Mouse (Mus musculus): ENCODE measurements around the gene Wdr19. TPM values are rescaled to one million over a fixed set of nuclear protein-coding genes. Genes with fewer than 3 reads are reported as not detected.

Wdr19 gene
- total RNA-seq (2021): 1 to 10 TPM; 2.6 to 3.0 TPM

DNA sequence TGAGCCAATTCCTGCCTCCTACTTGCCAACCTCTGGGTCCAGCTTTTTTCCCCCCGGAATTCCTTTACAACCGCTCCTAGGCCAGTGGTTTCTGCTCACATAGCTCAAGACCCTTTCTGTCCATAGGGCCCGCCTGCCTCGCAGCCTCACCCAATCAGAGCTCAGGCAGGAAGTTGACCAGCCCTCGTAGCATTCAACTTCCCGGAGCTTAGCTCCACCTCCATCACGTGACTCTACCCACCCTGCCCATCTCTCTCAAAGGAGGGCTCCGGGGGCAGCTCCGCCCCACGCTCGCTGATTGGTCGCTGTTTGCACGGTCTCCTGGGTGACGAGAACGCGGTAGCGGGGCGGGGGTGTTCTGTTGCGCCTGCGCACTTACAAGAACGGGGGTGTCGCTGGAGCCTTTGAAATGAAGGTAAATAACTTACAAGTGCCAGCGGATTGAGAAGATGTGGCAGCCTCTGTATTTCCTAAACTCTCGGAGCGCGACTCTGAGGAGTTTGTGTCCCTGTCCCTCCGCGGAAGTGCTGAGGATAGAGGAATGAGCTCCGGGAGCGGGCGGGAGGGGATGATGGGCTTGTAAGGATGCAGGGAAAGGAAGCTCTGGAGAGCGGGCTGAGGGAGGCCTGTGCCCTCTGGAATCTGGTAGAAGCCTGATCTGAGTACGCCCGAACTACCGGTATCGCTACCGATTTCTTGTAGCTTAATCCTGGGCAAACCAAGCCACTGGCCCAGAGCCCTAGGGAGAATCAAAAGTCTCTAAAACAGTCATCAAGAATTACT is at the start of gene Wdr19:
Wdr19 (plus strand) TSS at position 351 of the 783 bp plus-strand sequence.
- intact Hi-C loops (cut with DNase I): no loop called here
- DNase-seq: peak; percentile 99

DNA sequence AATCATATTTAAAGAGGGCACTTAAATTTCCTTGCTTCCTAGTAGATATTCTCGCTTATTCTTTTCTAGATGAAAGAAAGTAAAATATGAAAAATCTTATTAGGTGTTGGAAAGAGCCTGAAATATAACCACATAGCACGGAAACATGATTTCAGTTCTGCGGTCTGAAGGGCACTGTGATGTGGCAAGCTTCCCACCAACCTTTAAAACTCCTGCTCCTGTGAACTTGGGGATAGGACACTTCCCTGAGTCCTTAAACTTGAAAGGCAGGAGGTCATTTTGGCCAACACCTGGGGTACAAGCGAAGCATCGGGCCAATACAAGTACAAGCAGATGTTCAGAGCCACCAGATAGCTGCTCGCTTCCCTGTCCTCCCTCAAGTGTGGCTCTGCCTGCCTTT is 49.8 kb upstream of the Wdr19 start:
- intact Hi-C loops (cut with DNase I): no loop called here
- DNase-seq: no peak

DNA sequence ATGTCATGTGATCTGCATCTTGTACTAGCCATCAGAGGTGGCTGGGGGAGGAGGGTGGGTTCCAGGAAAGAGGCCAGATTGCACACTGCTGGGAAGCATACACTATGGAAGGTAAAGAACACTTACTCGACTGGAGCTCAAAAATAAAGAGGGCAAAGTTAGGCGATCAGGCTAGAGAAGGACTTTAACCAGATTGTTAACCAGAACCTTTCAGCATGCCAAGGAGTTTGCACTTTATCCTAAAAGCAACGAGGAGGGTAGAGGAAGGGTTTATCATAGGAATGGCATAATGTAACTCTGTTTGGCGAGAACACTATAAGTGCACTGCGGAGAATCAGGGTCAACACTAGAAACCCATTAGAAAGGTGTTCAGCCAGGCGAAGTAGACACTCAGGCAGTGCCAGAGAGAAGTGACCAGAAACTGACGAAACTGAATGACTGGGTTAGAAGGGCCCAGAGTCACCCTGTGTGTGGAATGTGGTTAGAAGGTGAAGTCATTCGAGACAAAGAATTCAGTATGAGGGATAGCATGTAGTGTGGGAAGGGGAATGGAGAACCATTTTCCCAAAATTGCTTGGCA is 49.0 kb upstream of the Wdr19 start:
- no peak for DNase-seq
- intact Hi-C loops (cut with DNase I): no loop called here

DNA sequence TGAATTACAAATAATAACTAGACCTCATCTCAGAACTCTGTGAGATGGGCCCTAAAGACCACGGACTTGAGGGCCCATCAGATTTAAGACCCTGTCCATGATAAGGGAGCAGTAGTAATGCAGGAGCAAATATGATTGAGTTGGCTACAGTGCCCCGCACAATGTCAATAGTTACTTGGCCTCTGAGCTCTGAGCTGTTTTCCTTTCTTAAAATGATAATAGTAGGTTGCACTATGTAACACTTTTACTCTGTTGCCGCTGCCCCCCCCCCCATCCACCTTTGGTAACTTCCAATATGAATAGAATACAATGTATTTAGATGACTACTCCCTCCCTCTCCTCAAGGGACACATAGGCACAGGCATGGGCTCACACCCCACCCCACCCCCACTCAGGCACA is 48.2 kb upstream of the Wdr19 start:
- intact Hi-C loops (cut with DNase I): no loop called here
- DNase-seq: no peak

DNA sequence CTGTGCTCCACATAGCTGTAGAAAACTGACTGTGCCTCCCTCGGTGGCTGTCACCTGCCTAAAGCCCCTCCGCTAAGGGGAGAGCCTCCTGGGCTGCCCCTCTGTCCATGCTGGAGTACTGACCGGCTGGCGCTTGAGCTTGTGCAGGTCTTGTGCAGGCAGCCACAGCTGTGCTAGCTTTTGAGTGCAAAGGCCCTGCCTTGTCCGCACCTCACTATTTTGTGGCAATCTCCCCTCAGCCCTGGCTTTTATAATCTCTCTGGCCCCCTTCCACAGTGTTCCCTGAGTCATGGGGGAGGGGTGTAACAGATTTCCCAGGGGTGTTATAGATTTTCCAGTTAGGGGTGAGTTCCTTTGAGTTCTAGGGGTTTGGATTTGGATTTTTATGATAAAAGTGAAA is 47.7 kb upstream of the Wdr19 start:
- intact Hi-C loops (cut with DNase I): no loop called here
- DNase-seq: no peak

DNA sequence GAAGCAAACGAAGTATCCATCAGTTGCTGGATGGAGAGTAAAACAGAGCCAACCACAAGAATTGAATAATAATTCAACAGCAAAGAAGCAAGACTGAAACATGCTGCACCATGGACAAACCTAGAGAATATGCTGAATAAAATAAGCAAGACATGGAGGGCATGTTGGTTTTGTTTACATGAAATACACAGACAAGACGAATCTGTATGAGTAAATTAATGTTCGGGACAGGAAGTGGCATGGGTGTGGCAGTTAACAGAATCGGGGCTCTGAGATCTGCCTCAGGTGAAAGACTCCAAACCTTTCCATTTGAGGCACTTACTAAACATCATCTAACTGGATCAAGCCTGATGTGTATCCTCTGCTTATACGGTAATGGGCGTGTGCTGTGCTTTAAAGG is 45.2 kb upstream of the Wdr19 start:
- no peak for DNase-seq
- intact Hi-C loops (cut with DNase I): no loop called here

DNA sequence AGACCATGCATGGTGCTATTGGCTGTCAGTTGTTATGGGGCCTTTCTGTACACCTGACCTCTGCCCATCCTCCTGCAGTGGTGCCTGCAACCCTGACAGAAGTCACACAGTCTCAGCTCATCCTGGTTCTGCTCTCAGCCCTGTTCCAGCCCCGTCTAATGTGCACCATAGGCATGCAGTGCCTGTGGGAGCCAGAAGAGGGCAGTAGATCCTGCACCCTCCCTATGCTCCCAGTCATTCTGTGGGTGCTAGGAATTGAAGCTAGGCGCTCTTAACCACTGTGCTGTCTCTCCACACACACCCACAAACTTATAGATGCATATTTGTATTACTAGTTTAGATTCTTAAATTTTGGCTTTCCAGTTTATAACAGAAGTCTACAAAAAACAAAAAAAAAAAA is 42.6 kb upstream of the Wdr19 start:
- peak; percentile 16 to 53 for DNase-seq
- intact Hi-C loops (cut with DNase I): loop anchor here (5.0 kb wide), 2 partner anchors 50 to 155 kb away; partner anchors contain the start of gene Klhl5

DNA sequence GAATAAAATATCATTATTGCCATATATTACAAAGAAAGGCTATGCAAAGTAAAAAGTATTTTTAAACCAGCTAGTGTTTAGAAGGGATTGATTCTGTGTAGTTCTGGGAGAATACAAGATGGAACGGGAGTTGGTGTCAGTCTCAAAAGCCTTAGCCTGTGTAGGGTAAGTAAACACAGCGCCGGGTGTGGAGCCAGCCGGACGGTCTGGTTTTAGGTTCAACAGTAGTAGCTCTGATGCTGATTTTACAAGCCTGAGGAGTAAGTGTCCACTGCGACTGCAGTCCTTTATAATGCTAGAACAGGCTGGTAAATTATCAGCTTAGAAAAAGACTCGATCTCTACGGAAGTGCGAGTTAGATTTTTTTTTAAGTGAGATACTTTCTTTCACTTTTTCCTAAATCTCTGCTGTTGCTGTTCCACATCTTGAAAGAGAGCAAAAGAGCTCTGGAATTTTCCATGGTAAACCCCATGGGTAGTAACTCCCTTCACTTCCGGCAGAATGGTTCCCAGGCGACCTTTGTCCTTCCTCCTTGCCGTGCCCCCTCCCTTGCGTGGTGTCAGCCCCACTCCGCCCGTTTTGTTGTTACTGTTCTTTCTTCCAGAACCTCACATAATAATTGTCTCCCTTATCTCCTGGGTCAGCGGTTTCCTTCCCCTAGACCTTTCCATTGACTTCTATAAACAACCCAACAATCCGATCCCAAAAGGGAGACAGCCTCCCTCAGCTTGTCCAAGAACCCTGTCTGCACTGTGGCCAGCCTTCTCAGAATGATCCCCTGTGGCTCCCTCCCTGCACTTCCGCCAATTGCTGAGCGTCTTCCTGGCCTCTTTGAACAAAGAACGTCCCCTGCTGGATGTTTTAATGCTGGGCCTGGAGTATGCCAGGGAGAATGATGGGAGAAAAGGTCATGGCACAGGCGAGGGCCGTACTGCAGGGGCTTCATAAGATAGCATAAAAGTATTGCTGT is 41.8 kb upstream of the Wdr19 start:
- DNase-seq: peak; percentile 73 to 78
- intact Hi-C loops (cut with DNase I): loop anchor here (2.0 to 5.0 kb wide), 3 partner anchors 50 to 155 kb away; partner anchors contain the start of gene Klhl5

DNA sequence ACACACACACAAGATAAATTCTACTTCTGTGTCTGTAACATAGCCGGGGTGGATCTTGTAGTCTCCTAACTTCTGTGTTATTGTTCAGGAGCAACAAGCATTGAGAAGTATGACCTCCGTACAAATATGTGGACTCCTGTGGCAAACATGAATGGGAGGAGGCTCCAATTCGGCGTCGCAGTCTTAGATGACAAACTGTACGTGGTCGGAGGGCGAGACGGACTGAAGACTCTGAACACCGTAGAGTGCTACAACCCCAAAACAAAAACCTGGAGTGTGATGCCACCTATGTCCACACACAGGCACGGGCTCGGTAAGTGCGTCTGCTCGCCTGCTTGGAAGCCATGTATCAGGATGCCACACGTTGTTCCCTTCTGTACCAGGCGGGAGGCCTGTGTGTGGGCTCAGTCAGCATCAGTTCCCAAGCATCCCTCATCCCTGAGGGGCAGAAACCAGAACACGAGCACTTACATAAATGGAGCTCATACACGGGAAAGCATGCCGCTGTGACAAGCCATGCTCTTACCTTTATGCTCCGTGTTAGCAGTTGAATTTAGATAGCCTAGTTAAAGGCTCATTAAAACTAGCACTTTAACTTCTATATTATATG is 40.7 kb upstream of the Wdr19 start:
- intact Hi-C loops (cut with DNase I): loop anchor here (2.0 to 5.0 kb wide), 3 partner anchors 52 to 156 kb away; partner anchors contain the start of gene Klhl5
- DNase-seq: no peak

DNA sequence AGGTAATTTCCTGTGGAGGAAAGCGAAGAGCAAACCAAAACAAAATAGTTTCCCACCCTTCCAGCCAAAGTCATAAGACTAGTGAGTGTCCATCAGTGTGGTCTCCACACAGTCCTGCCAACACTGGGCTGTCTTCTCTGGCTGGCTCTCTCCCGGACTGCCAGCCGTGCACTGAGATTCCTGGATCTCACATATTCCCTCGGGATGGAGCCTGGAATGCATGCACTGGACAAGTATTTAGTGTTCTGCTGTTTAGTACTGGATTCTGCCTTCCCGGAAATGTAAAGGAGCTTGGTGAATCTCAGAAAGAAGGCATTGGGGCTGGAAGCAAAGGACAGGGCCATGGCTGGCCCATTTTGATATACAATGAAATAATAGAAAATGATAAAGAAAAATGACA is 36.5 kb upstream of the Wdr19 start:
- intact Hi-C loops (cut with DNase I): no loop called here
- DNase-seq: peak in 1 of 2 experiments; percentile 10

DNA sequence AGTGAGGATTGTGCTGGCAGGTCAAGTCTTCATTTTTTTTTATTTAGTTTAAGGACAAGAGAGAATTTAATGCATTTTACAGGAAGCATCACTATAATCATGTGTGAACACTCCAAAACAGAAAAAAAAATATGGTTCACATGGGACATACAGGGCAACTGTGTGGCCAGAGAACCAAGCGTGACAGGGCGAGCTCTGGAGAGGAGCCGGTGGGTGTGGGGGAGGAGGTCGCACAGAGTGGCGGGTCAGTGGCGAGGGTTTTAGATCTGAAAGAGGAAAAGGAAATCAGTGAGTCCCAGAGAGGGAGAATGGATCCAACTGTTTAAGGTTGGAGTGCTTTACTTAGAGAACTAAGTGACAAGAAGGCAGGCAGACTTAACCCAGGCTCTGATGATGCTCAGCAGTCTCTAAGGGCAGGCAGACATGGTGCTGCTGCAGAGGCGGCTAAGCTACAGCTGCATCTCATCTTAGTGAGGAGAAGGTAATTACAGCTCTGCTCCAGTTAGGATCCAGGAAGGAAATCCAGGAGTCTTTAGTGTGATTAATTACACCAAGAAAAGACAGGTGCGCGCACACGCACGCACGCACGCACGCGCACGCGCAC is 35.9 kb upstream of the Wdr19 start:
- intact Hi-C loops (cut with DNase I): no loop called here
- no peak for DNase-seq

DNA sequence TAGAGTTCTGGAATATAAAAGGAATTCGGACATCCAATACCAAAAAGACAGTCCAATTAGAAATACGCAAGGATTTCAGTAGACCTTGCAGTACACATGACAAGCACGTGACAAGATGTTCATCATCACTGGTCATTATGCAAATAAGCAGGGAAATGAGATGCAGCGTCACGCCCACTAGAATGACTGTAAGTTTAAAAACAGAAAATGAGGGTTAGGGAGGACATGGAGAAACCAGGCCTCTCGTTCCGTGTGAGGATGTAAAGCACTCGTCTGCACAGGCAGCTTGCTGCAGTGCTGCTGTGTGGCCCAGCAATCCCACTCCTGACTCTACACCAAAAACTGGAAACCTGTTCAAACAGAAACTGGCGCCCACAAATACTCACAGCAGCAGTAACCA is 29.3 kb upstream of the Wdr19 start:
- intact Hi-C loops (cut with DNase I): no loop called here
- no peak for DNase-seq

DNA sequence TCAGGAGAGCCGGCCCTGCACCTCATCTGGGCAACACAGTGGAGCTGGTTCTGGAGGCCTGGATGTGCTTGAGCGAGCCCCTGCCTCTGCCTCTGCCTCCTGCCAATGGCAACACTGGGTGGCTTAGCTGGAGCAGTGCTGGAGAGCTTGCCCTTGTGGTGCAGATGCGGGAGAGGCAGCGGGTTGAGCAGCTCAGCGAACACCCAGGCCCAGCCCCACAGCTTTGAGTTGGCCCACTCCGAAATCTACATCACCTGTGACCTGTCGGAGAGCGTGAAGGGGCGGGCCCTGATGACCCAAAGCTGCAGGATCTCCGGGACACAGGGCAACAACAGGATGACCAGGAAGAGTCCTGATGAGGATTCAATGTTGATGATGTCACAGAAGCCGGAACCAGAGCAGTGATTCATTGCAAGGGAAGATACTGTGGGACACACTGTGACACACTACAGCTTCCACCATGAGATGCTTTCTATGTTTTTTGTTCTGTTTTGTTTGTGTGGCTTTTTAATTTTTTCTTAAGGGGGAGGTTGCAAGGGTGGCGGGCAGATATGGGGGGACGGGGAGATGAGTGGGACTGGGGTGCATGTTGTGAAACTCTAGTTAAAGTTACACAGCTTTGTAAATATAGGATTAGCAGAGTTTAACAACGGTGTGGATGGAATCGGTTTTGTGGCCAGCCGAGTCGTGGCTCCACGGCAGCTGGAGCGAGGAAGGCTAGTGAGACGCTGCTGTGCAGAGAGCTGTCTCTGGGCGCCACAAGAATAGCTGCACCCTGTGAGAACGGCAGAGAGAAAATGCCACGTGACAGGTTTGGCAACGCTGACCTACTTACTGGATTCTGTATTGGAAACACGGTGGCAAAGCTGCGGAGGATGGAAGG is 24.2 kb upstream of the Wdr19 start:
- DNase-seq: peak; percentile 27 to 37

DNA sequence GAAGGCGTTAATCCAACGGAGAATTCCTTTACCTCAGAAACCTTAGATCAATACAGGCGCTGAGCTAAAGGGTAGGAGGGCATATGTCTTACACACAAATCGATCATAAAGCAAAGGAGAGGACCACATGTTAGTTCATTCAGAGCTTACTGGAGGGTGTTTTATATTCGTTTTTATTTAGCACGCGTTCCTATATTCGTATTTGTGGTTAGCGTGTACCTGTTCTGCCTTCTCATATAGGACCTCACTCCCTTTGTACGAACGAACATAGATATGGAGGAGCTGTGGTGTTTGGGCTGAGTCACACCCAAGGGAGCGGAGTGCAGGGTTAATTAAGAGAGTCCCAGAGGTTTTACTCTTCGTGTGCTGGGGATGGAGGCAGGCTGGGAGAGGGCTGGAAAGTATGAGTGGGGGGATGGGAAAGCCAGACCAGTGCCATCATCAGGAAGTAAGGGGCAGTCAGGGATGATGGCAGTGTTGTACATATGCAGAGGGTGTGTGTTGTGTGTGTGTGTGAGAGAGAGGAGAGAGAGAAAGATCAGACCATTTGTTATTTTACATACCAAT is 23.5 kb upstream of the Wdr19 start:
- no peak for DNase-seq
- intact Hi-C loops (cut with DNase I): no loop called here

More for the DNA sequence above, 24.2 kb upstream of the Wdr19 start:
- intact Hi-C loops (cut with DNase I): no loop called here

DNA sequence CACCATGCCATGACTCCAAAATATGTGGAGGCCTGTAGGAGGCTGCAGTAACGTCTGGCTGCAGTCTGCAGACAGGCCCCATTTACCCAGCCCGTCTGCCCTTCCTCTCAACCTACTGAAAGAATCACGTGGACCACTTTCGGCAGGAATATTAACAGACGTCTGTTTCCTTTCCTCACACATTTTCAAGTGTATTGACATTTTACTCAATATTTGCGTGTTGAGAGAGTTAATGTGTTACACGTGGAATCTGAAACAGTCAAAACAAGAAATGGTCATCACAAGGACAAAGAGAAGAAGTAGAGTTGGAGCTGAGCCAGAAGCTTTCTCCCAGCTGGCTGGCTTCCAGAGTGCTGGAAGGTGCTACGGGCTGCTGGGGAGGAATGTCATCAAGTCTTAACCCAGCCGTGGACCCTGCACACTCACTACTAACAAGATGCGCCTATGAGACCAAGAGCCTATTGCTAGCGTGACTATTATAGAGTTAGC is 22.4 kb upstream of the Wdr19 start:
- intact Hi-C loops (cut with DNase I): no loop called here
- DNase-seq: peak; percentile 42 to 62

DNA sequence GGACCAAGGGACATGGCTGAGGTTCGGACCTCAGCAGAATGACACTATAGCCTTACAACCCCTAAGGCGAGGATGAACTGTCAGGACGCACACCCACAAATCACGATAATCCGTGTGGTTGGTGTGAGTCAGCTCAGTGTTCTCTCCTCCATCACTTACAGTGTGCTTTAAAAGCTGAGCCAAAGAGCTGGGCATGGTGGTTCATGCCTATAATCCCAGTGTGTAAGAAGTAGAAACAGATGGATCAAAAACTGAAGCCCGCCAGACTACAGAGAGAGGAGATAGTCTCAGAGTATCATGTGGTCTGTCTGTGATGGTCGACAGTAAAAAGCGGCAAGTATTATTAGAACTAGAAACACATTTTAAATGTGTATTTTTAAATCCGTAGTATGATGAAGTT is 21.0 kb upstream of the Wdr19 start:
- no peak for DNase-seq
- intact Hi-C loops (cut with DNase I): no loop called here

DNA sequence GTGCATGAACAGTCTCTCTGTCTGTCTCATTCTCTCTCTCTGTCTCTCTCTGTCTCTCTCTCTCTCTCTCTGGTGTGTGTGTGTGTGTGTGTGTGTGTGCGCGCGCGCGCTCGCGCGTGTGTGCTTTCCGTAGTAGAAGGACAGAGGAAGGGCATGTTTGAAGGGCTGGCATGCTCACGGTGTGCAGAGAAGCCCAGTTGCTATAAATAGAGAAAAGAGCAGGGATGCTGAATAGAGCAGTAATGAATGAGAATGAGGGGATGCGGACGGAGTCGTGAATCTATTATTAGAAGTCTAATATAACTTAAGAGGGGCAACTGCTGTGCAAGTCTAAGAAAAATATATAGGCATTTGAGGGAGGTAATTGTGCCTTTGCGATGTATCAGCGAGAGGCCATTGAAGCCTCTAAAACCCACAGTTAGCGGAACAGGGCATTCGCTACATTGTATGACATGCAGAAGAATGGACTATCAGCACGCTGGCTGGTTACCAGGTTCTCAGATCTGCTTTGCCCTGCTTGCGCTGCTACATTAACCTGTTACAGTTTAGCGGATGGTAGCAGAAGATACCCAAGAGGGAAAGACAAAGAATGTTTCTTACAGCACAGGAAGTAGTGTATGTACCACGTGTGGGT is 18.2 kb upstream of the Wdr19 start:
- peak; percentile 41 to 43 for DNase-seq
- intact Hi-C loops (cut with DNase I): no loop called here

DNA sequence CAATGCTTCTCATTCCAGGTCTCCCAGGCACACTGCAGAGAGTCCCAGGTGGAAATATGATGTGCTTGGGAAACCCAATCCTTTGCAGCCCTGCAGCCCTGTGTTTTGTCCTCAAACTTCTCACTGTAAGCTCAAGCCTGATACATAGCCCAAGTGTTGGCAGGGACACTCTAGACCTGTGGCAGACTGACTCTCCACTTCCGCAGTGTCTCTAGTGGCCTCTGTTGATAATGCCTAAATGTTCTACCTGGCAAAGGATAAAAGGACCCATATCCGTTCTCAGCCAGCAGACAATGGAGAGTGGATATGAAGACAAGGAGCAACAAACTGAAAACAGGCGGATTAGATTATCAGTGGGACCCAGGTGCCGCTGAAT is 17.7 kb upstream of the Wdr19 start:
- intact Hi-C loops (cut with DNase I): no loop called here
- DNase-seq: no peak
